ENCODE assay signal across 10 mouse cellular contexts in genomic region chr17:45591701-45592605, GRCm38 (mm10). TPM values are rescaled to one million over a fixed set of nuclear protein-coding genes. Genes with fewer than 3 reads are reported as not detected.
DNase-seq lines count a peak whose midpoint lies in the region; ATAC-seq and TF ChIP-seq lines count a peak whose summit lies in the region.
"Had no signal": no experiment of that assay in that cellular context is flagged by ENCODE, and none has a peak within 500 bp of the region (broad histone marks: within the 10 kb centered on the region; RNA-seq: fewer than 3 reads in every experiment).

No protein-coding gene starts in this region.

- 63% methylated on average over 16 of the region's 16 CpGs for WGBS in forebrain, embryonic 12.5 days
- 56% methylated on average over 16 of the region's 16 CpGs for WGBS in forebrain, embryonic 11.5 days
- WGBS in hindbrain, embryonic 13.5 days: 48% methylated on average over 16 of the region's 16 CpGs
- 56% methylated on average over 16 of the region's 16 CpGs for WGBS in liver, embryonic 12.5 days (ENCODE audit: insufficient replicate concordance)

- no peak overlapping the region for H3K27ac ChIP-seq in forebrain, embryonic 12.5 days
- H3K27ac ChIP-seq in forebrain, embryonic 11.5 days (ENCODE audit: low read depth, low read length): no peak overlapping the region
- peak overlapping the region; percentile 94 for H3K27ac ChIP-seq in gastrocnemius, adult 2 months
- H3K27ac ChIP-seq in hindbrain, embryonic 13.5 days: no peak overlapping the region
- H3K27ac ChIP-seq in liver, embryonic 12.5 days: peak overlapping the region; percentile 93

- intact Hi-C loops in gastrocnemius, adult 2 months (cut with DNase I): loop anchor here (10.0 kb wide), 1 partner anchor 443 kb away; the partner anchor contains the start of gene Vegfa

- TF ChIP-seq CTCF in gastrocnemius, adult 2 months (IDR thresholded peaks at IDR 0.05): no peak

- ATAC-seq in forebrain, embryonic 12.5 days (ENCODE audit: low FRiP score): no peak
- ATAC-seq in forebrain, embryonic 11.5 days (replicated peaks; ENCODE audit: low FRiP score): no peak
- ATAC-seq in hindbrain, embryonic 13.5 days (ENCODE audit: low FRiP score): no peak
- no peak for ATAC-seq in liver, embryonic 12.5 days

- peaks cover 16% of the 10 kb centered on the region for H3K36me3 ChIP-seq in forebrain, embryonic 12.5 days (replicated peaks)
- no peaks in the 10 kb centered on the region for H3K36me3 ChIP-seq in forebrain, embryonic 11.5 days (ENCODE audit: control insufficient read depth, insufficient read depth, low read length)
- 0 out of 2 replicates have a peak, but pooled peaks cover 1% of the 10 kb centered on the region for H3K36me3 ChIP-seq in hindbrain, embryonic 13.5 days
- H3K36me3 ChIP-seq in liver, embryonic 12.5 days: peaks cover 55% of the 10 kb centered on the region

- no peaks in the 10 kb centered on the region for H3K9me3 ChIP-seq in forebrain, embryonic 12.5 days
- no peaks in the 10 kb centered on the region for H3K9me3 ChIP-seq in forebrain, embryonic 11.5 days (ENCODE audit: control insufficient read depth, low read length)
- no peaks in the 10 kb centered on the region for H3K9me3 ChIP-seq in hindbrain, embryonic 13.5 days
- no peaks in the 10 kb centered on the region for H3K9me3 ChIP-seq in liver, embryonic 12.5 days (replicated peaks)

- no peak overlapping the region for H3K4me3 ChIP-seq in forebrain, embryonic 12.5 days (replicated peaks)
- no peak overlapping the region for H3K4me3 ChIP-seq in forebrain, embryonic 11.5 days (ENCODE audit: low read depth, low read length)
- H3K4me3 ChIP-seq in gastrocnemius, adult 2 months: peak overlapping the region; percentile 89
- H3K4me3 ChIP-seq in hindbrain, embryonic 13.5 days: no peak overlapping the region
- H3K4me3 ChIP-seq in liver, embryonic 12.5 days: peak overlapping the region; percentile 81

- H3K4me1 ChIP-seq in forebrain, embryonic 12.5 days: peaks cover 47% of the 10 kb centered on the region
- peaks cover 14% of the 10 kb centered on the region for H3K4me1 ChIP-seq in forebrain, embryonic 11.5 days (replicated peaks; ENCODE audit: control insufficient read depth, insufficient read depth, low read length)
- peaks cover 57% of the 10 kb centered on the region for H3K4me1 ChIP-seq in hindbrain, embryonic 13.5 days (replicated peaks)
- H3K4me1 ChIP-seq in liver, embryonic 12.5 days: peaks cover 70% of the 10 kb centered on the region

- H3K9ac ChIP-seq in forebrain, embryonic 12.5 days: peak overlapping the region; percentile 29; the same call in 1 of the 2 replicates
- no peak overlapping the region; the same call in 1 of the 2 replicates for H3K9ac ChIP-seq in forebrain, embryonic 11.5 days (ENCODE audit: low read length)
- H3K9ac ChIP-seq in hindbrain, embryonic 13.5 days: peak overlapping the region; percentile 49
- peak overlapping the region; percentile 89 for H3K9ac ChIP-seq in liver, embryonic 12.5 days

- peak overlapping the region; percentile 1; the same call in 1 of the 2 replicates for H3K4me2 ChIP-seq in forebrain, embryonic 12.5 days
- H3K4me2 ChIP-seq in forebrain, embryonic 11.5 days (ENCODE audit: low read depth, low read length, severe bottlenecking): no peak overlapping the region
- peak overlapping the region; percentile 10 for H3K4me2 ChIP-seq in hindbrain, embryonic 13.5 days
- peak overlapping the region; percentile 93 for H3K4me2 ChIP-seq in liver, embryonic 12.5 days

- DNase-seq in forebrain, embryonic 11.5 days (ENCODE audit: low spot score): no peak
- peak; percentile 51 for DNase-seq in MN1 (ENCODE audit: low spot score)
- peak; percentile 87 for DNase-seq in gastrocnemius, adult 2 months
- no peak for DNase-seq in T-cell, adult 2 months (ENCODE audit: low spot score)
- DNase-seq in embryo, embryonic 10 days (ENCODE audit: low spot score): no peak

- H3K27me3 ChIP-seq in forebrain, embryonic 12.5 days: peaks cover 40% of the 10 kb centered on the region
- peaks cover 19% of the 10 kb centered on the region for H3K27me3 ChIP-seq in forebrain, embryonic 11.5 days (ENCODE audit: control insufficient read depth, insufficient read depth, low read length)
- H3K27me3 ChIP-seq in hindbrain, embryonic 13.5 days: peaks cover 37% of the 10 kb centered on the region
- no peaks in the 10 kb centered on the region for H3K27me3 ChIP-seq in liver, embryonic 12.5 days (replicated peaks)
- H3K27me3 ChIP-seq: CH12.LX had no signal

RNA-seq across cellular contexts. Expression of gene Slc29a1, which starts 7.5 kb away (rescaled TPM):
- 50.2 and 52.0 TPM in 2 replicates for polyA plus RNA-seq in forebrain, embryonic 12.5 days (2016; fragmentation: Nextera tagmentation; extraction: Ambion mirVana)
- polyA plus RNA-seq in forebrain, embryonic 11.5 days (2014; fragmentation: Nextera tagmentation; extraction: Ambion mirVana): 56.7 TPM in 2 replicates
- 10 to 100 TPM; 27.4 to 44.7 TPM for total RNA-seq in gastrocnemius, adult 2 months (2021)
- 33.7 and 38.2 TPM in 2 replicates for polyA plus RNA-seq in hindbrain, embryonic 13.5 days (2015; fragmentation: Nextera tagmentation; extraction: Ambion mirVana)
- 260 and 267 TPM in 2 replicates for polyA plus RNA-seq in liver, embryonic 12.5 days (2016; fragmentation: Nextera tagmentation; extraction: Ambion mirVana)

RNA-seq across cellular contexts. Expression of gene Mymx, which starts 9.9 kb away (rescaled TPM):
- polyA plus RNA-seq in forebrain, embryonic 12.5 days (2016; fragmentation: Nextera tagmentation; extraction: Ambion mirVana): 0.24 TPM in 1 of 2 replicates, not detected in the other
- not detected in 2 replicates for polyA plus RNA-seq in forebrain, embryonic 11.5 days (2014; fragmentation: Nextera tagmentation; extraction: Ambion mirVana)
- under 1 TPM in 1 of 2 experiments, not detected in 1; 0.36 TPM for total RNA-seq in gastrocnemius, adult 2 months (2021)
- 0.47 and 0.67 TPM in 2 replicates for polyA plus RNA-seq in hindbrain, embryonic 13.5 days (2015; fragmentation: Nextera tagmentation; extraction: Ambion mirVana)
- polyA plus RNA-seq in liver, embryonic 12.5 days (2016; fragmentation: Nextera tagmentation; extraction: Ambion mirVana): 0.33 TPM in 1 of 2 replicates, not detected in the other
- total RNA-seq: CH12.LX had no signal
- polyA plus RNA-seq: gonadal fat pad, adult 2 months had no signal

RNA-seq across cellular contexts. Expression of gene Hsp90ab1, which starts 18.9 kb away (rescaled TPM):
- 1,580 and 1,603 TPM in 2 replicates for polyA plus RNA-seq in forebrain, embryonic 12.5 days (2016; fragmentation: Nextera tagmentation; extraction: Ambion mirVana)
- 1,787 and 1,872 TPM in 2 replicates for polyA plus RNA-seq in forebrain, embryonic 11.5 days (2014; fragmentation: Nextera tagmentation; extraction: Ambion mirVana)
- 1,000 to 10,000 TPM; 1,106 to 1,162 TPM for total RNA-seq in gastrocnemius, adult 2 months (2021)
- 1,593 and 1,619 TPM in 2 replicates for polyA plus RNA-seq in hindbrain, embryonic 13.5 days (2015; fragmentation: Nextera tagmentation; extraction: Ambion mirVana)
- polyA plus RNA-seq in liver, embryonic 12.5 days (2016; fragmentation: Nextera tagmentation; extraction: Ambion mirVana): 1,007 and 1,098 TPM in 2 replicates

RNA-seq across cellular contexts. Expression of gene Slc35b2, which starts 28.3 kb away (rescaled TPM):
- 91.0 and 91.7 TPM in 2 replicates for polyA plus RNA-seq in forebrain, embryonic 12.5 days (2016; fragmentation: Nextera tagmentation; extraction: Ambion mirVana)
- polyA plus RNA-seq in forebrain, embryonic 11.5 days (2014; fragmentation: Nextera tagmentation; extraction: Ambion mirVana): 103 and 105 TPM in 2 replicates
- total RNA-seq in gastrocnemius, adult 2 months (2021): 10 to 100 TPM; 16.0 to 17.3 TPM
- polyA plus RNA-seq in hindbrain, embryonic 13.5 days (2015; fragmentation: Nextera tagmentation; extraction: Ambion mirVana): 86.5 and 91.1 TPM in 2 replicates
- 69.1 and 72.5 TPM in 2 replicates for polyA plus RNA-seq in liver, embryonic 12.5 days (2016; fragmentation: Nextera tagmentation; extraction: Ambion mirVana)

RNA-seq across cellular contexts. Expression of gene Nfkbie, which starts 36.5 kb away (rescaled TPM):
- polyA plus RNA-seq in forebrain, embryonic 12.5 days (2016; fragmentation: Nextera tagmentation; extraction: Ambion mirVana): 5.5 and 5.7 TPM in 2 replicates
- 5.9 and 6.0 TPM in 2 replicates for polyA plus RNA-seq in forebrain, embryonic 11.5 days (2014; fragmentation: Nextera tagmentation; extraction: Ambion mirVana)
- total RNA-seq in gastrocnemius, adult 2 months (2021): under 1 TPM; 0.36 to 0.43 TPM
- polyA plus RNA-seq in hindbrain, embryonic 13.5 days (2015; fragmentation: Nextera tagmentation; extraction: Ambion mirVana): 5.6 and 6.5 TPM in 2 replicates
- 2.0 TPM in 2 replicates for polyA plus RNA-seq in liver, embryonic 12.5 days (2016; fragmentation: Nextera tagmentation; extraction: Ambion mirVana)

Comparison
In these comparisons a context has a peak if more than half of its experiments do, and no peak if none do; other contexts are left out.
1. H3K27ac ChIP-seq: peak in gastrocnemius, adult 2 months (single experiment) and liver, embryonic 12.5 days (single experiment); none in forebrain, embryonic 12.5 days (single experiment), forebrain, embryonic 11.5 days (single experiment) and hindbrain, embryonic 13.5 days (single experiment).
2. H3K4me3 ChIP-seq: peak in gastrocnemius, adult 2 months (single experiment) and liver, embryonic 12.5 days (single experiment); none in forebrain, embryonic 12.5 days (single experiment), forebrain, embryonic 11.5 days (single experiment) and hindbrain, embryonic 13.5 days (single experiment).
3. DNase-seq: peak in MN1 (single experiment) and gastrocnemius, adult 2 months (single experiment); none in forebrain, embryonic 11.5 days (single experiment), T-cell, adult 2 months (single experiment) and embryo, embryonic 10 days (single experiment).